Mouse (Mus musculus): Measurements from ENCODE around the gene Vwc2l. TPM values are rescaled to one million over a fixed set of nuclear protein-coding genes. Genes with fewer than 3 reads are reported as not detected.

Gene Vwc2l
- total and polyA plus RNA-seq, 2 experiments from 2014 or later, result 6.0 to 17.4 TPM

DNA sequence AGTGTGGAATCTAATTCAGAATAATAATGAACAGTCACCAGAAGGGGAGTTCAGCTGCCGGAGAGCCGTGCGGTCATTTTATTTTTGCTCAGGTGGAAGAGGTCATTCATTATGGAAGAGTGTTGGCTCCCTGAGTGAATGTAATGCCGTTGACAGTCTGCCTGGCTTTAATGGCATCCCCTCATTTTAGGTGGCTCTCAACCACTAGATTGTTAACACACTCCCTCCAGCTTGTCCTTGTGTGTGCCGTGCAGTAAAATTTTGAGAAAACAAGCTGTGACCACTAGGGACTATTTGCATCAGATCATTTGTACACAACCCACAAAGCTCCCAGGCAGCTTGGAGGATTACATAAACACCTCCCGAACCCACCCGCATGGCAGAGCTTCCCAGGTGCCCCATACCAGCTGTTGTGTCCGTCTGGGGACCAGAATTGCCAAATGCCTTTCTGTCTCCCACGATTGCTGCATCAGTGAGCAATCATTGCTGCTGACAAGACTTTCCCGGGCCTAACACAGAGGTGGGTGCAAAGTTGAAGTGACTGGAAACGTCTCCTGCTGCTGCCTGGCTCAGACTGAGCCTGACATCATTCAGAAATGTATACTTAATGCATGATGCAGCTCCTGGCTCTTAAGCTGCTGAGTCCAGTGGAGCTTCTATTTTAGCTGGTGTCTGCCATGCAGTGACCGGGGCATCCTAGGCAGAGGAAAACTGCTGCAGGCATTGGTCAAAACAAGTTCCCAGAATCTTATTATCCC, 126.3 kb downstream of the Vwc2l start:
- no peak; the same call in 1 of the 2 replicates for ATAC-seq

DNA sequence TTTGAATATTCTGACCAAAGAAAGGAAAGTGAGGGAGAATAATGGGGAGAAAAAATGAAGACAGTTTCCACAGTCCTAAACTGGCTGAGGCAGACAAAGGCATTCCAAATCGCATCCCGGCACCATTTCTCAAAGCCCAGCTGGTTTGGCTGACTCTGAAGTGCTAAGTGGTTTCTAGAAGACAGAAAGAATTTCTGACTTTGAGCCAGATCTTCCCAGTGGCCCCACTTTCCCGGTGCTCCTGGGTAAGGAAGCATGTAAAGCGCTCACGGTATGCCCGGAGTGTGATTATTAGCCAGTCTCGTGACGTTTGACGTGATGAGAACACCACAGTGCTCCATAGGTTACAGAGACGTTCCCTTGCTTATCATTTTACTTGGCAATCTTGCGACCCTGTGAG, 127.9 kb downstream of the Vwc2l start:
- peak; percentile 50; the same call in 1 of the 2 replicates for ATAC-seq
- H3K4me1 ChIP-seq (ENCODE audit: insufficient read depth), result no peaks in the 10 kb centered on the region

More for the DNA sequence above, 126.3 kb downstream of the Vwc2l start:
- Histone ChIP-seq H3K4me1 (ENCODE audit: insufficient read depth) (no peaks in the 10 kb centered on the region), H3K36me3 (ENCODE audit: insufficient read depth) (no peaks in the 10 kb centered on the region), H3K9ac (no peak overlapping the region), H3K27ac (ENCODE audit: low read depth, low read length) (no peak overlapping the region), H3K9me3 (ENCODE audit: low read length) (no peaks in the 10 kb centered on the region), H3K4me2 (ENCODE audit: low read depth) (no peak overlapping the region), H3K27me3 (ENCODE audit: insufficient read depth, low read length) (no peaks in the 10 kb centered on the region), H3K4me3 (ENCODE audit: low read depth, low read length) (no peak overlapping the region)
- no peak for TF ChIP-seq CTCF (IDR thresholded peaks at IDR 0.05; ENCODE audit: low read depth)
- peak; percentile 18 for DNase-seq
- 51% methylated on average over 12 of the region's 12 CpGs for WGBS

DNA sequence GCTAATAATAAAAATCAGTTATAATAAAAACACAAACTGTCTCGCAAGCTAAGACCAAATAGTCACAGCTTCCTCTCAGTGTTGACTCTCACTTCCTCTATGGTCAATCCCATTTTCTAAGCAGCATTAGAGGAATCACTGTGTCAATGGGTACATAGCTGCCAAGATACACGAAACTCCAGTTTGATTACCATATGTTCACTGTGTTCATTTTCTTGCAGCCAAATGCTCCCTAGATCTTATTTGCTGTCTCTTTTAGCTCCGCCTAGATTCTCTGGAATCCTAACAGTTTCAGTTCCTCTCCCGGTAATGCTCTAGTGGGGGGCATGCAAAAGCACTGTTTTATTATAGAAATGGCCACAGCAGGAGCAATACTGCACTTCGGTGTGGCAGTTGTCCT, 130.4 kb downstream of the Vwc2l start:
- Histone ChIP-seq H3K27ac (ENCODE audit: low read depth, low read length) (no peak overlapping the region), H3K9me3 (ENCODE audit: low read length) (no peaks in the 10 kb centered on the region), H3K4me2 (ENCODE audit: low read depth) (no peak overlapping the region), H3K9ac (no peak overlapping the region), H3K4me3 (ENCODE audit: low read depth, low read length) (no peak overlapping the region), H3K27me3 (ENCODE audit: insufficient read depth, low read length) (no peaks in the 10 kb centered on the region), H3K36me3 (ENCODE audit: insufficient read depth) (no peaks in the 10 kb centered on the region), H3K4me1 (ENCODE audit: insufficient read depth) (no peaks in the 10 kb centered on the region)
- TF ChIP-seq CTCF (IDR thresholded peaks at IDR 0.05; ENCODE audit: low read depth), result no peak
- ATAC-seq (peak; percentile 52; the same call in 1 of the 2 replicates), DNase-seq (peak; percentile 40)
- 43% methylated on average over 5 of the region's 5 CpGs for WGBS

More for the DNA sequence above, 127.9 kb downstream of the Vwc2l start:
- DNase-seq, result peak; percentile 59
- no peaks in the 10 kb centered on the region for H3K27me3 ChIP-seq (ENCODE audit: insufficient read depth, low read length)
- H3K4me3 ChIP-seq (ENCODE audit: low read depth, low read length), result no peak overlapping the region
- WGBS, result 50% methylated on average over 11 of the region's 11 CpGs
- H3K27ac ChIP-seq (ENCODE audit: low read depth, low read length), result no peak overlapping the region
- no peaks in the 10 kb centered on the region for H3K9me3 ChIP-seq (ENCODE audit: low read length)
- no peak for TF ChIP-seq CTCF (IDR thresholded peaks at IDR 0.05; ENCODE audit: low read depth)
- no peak overlapping the region for H3K9ac ChIP-seq
- no peaks in the 10 kb centered on the region for H3K36me3 ChIP-seq (ENCODE audit: insufficient read depth)
- H3K4me2 ChIP-seq (ENCODE audit: low read depth), result no peak overlapping the region

DNA sequence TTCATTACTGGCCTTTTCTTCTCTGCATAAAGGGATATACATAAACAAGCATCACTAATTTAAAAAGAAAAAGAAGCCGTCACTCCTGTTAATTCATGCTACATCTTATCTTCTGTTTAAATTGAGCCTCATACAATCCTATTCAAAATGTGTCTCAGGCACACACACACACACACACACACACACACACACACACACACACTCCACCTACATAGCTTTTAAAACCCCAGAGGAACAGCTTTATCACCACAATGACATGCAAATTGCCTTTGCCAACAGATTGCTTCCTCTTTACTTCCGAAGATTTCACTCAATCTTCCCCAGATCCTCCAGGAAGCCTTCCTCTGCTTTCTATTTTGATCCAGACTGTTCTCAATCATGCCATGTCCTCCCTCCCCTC, 136.2 kb downstream of the Vwc2l start:
- no peak overlapping the region for H3K27ac ChIP-seq (ENCODE audit: low read depth, low read length)
- H3K4me2 ChIP-seq (ENCODE audit: low read depth), result no peak overlapping the region
- H3K9ac ChIP-seq, result no peak overlapping the region
- no peaks in the 10 kb centered on the region for H3K27me3 ChIP-seq (ENCODE audit: insufficient read depth, low read length)
- H3K36me3 ChIP-seq (ENCODE audit: insufficient read depth), result no peaks in the 10 kb centered on the region
- ATAC-seq (peak; percentile 66), DNase-seq (peak; percentile 39)
- no peak overlapping the region for H3K4me3 ChIP-seq (ENCODE audit: low read depth, low read length)
- H3K4me1 ChIP-seq (ENCODE audit: insufficient read depth), result no peaks in the 10 kb centered on the region; the same call in 1 of the 2 replicates
- TF ChIP-seq CTCF (IDR thresholded peaks at IDR 0.05; ENCODE audit: low read depth), result no peak
- WGBS, result 38% methylated on average over 2 of the region's 2 CpGs
- no peaks in the 10 kb centered on the region for H3K9me3 ChIP-seq (ENCODE audit: low read length)

DNA sequence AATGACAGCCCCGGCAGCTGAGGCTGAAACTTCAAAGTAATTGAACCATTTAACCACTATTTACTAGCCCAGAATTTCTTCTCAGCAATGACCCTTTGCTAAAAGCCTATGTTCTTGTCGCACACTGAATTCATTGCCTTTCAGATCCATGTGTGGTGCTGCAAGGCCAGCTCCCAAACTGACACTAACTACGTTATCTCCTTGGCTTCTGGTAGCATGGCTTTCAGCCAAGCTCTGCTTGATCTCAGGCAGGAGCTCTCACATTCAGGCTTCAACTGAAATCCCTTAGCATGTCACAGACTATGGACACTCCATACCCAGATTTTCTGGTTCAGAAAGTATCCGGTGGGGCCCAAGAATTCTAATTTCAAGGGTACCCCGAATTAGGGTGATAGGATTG, 140.6 kb downstream of the Vwc2l start:
- Histone ChIP-seq H3K36me3 (ENCODE audit: insufficient read depth) (no peaks in the 10 kb centered on the region), H3K9ac (no peak overlapping the region), H3K27me3 (ENCODE audit: insufficient read depth, low read length) (no peaks in the 10 kb centered on the region), H3K27ac (ENCODE audit: low read depth, low read length) (no peak overlapping the region), H3K9me3 (ENCODE audit: low read length) (no peaks in the 10 kb centered on the region), H3K4me2 (ENCODE audit: low read depth) (no peak overlapping the region), H3K4me1 (ENCODE audit: insufficient read depth) (no peaks in the 10 kb centered on the region; the same call in 1 of the 2 replicates), H3K4me3 (ENCODE audit: low read depth, low read length) (no peak overlapping the region)
- ATAC-seq (0 out of 2 replicates have a peak, but pooled peaks have one; percentile 5), DNase-seq (no peak)
- 56% methylated on average over 5 of the region's 5 CpGs for WGBS
- TF ChIP-seq CTCF (IDR thresholded peaks at IDR 0.05; ENCODE audit: low read depth), result no peak

DNA sequence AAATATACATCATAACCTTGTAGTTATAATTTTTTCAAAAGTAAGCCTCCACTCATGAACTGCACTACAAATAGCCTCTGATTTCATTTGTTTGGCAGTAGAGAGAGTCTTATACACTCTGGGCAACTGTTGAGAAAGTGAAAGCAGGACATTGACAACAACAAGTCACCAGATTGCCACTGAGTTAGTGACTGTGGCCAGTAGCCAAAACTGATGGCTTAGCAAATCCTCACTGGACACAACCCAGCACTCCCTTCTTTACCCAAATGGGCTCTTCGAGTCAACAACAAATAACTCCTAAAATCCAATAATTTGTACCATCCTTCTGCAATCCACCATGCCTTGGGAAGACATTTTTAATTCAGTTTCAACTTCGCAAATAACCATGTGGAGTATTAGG, 155.0 kb downstream of the Vwc2l start:
- H3K27me3 ChIP-seq (ENCODE audit: insufficient read depth, low read length), result no peaks in the 10 kb centered on the region
- DNase-seq, result no peak

DNA sequence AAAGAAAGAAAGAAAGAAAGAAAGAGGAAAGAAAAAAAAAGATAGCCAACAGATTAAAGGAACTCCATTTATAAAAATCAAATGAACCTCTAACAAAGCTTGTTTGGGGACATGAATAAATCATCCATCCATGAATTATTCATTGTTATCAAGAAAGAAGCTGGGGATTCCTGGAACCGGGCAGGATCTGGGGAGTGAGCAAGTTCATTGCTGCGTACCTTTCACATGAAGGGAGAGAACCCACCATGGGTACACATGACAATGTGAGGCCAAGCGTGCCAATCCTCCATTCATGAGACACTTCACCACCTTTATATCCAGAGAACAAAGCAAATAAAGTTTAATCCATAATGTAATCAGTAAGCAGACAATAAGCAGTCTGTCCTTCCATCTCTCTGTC, 155.8 kb downstream of the Vwc2l start:
- ATAC-seq, result no peak
- Histone ChIP-seq H3K9ac (no peak overlapping the region), H3K9me3 (ENCODE audit: low read length) (no peaks in the 10 kb centered on the region), H3K4me1 (ENCODE audit: insufficient read depth) (no peaks in the 10 kb centered on the region; the same call in 1 of the 2 replicates), H3K36me3 (ENCODE audit: insufficient read depth) (no peaks in the 10 kb centered on the region), H3K27ac (ENCODE audit: low read depth, low read length) (no peak overlapping the region), H3K4me2 (ENCODE audit: low read depth) (no peak overlapping the region), H3K27me3 (ENCODE audit: insufficient read depth, low read length) (no peaks in the 10 kb centered on the region), H3K4me3 (ENCODE audit: low read depth, low read length) (no peak overlapping the region)
- TF ChIP-seq CTCF (IDR thresholded peaks at IDR 0.05; ENCODE audit: low read depth), result no peak
- no peak for DNase-seq
- 37% methylated on average over 3 of the region's 3 CpGs for whole genome bisulfite sequencing

More for the DNA sequence above, 155.0 kb downstream of the Vwc2l start:
- H3K9me3 ChIP-seq (ENCODE audit: low read length), result no peaks in the 10 kb centered on the region
- no peak overlapping the region for H3K4me2 ChIP-seq (ENCODE audit: low read depth)
- no peaks in the 10 kb centered on the region for H3K36me3 ChIP-seq (ENCODE audit: insufficient read depth)
- H3K9ac ChIP-seq, result no peak overlapping the region
- H3K4me1 ChIP-seq (ENCODE audit: insufficient read depth), result no peaks in the 10 kb centered on the region; the same call in 1 of the 2 replicates
- ATAC-seq, result no peak
- H3K27ac ChIP-seq (ENCODE audit: low read depth, low read length), result no peak overlapping the region
- no peak overlapping the region for H3K4me3 ChIP-seq (ENCODE audit: low read depth, low read length)
- 86% methylated on average over 2 of the region's 2 CpGs for WGBS
- no peak for TF ChIP-seq CTCF (IDR thresholded peaks at IDR 0.05; ENCODE audit: low read depth)

All from forebrain, postnatal 0 days (tissue).